Mouse (Mus musculus) gastrocnemius, postnatal 25 days (tissue): ENCODE measurements around the gene Lca5l. TPM values are rescaled to one million over a fixed set of nuclear protein-coding genes. Genes with fewer than 3 reads are reported as not detected.

Experiments used
- DNase-seq: peaks from one replicate; pipeline ENCODE4 v3.0.0; 2022
- long read RNA-seq, 2 experiments: library from polyadenylated mRNA; stranded (forward); transcript quantifications; one replicate each; pipeline ENCODE4 v2.0.0; 2021
- total RNA-seq, 2 experiments: library from RNA; stranded (reverse); gene quantifications; 1 replicate in 1 of 2; 2 replicates in 1 of 2; pipeline ENCODE4 v1.2.3; 2021

Lca5l gene
- total RNA-seq, result under 1 TPM; 0.35 to 0.43 TPM
- long read RNA-seq, experiment 1, partial matches to known transcripts, result 0 of 10 reads
- long read RNA-seq, experiment 1, other reads (novel, unspliced or antisense), result 10 of 10 reads
- long read RNA-seq, experiment 2, partial matches to known transcripts, result 0 of 2 reads
- long read RNA-seq, experiment 2, other reads (novel, unspliced or antisense), result 2 of 2 reads

- DNase-seq, result peak; percentile 99
Observed at GRCm38 (mm10) chr16:96191531-96192506, at the start of gene Lca5l. Gene Lca5l (minus strand): TSS chr16:96192271.

GRCm38 (mm10) chr16:96235366-96235970, 43.4 kb upstream of the Lca5l start, which contains the start of gene B3galt5:
Gene B3galt5 (plus strand): TSS chr16:96235801.
- no peak for DNase-seq

GRCm38 (mm10) chr16:96233996-96234395, 41.9 kb upstream of the Lca5l start:
- DNase-seq, result no peak

- no peak for DNase-seq
Observed at GRCm38 (mm10) chr16:96231974-96232373, 39.9 kb upstream of the Lca5l start.

- no peak for DNase-seq
Observed at GRCm38 (mm10) chr16:96231251-96231650, 39.2 kb upstream of the Lca5l start.

- peak; percentile 51 for DNase-seq
Observed at GRCm38 (mm10) chr16:96230411-96230810, 38.3 kb upstream of the Lca5l start.

- DNase-seq, result peak; percentile 43
Observed at GRCm38 (mm10) chr16:96229044-96229555, 37.0 kb upstream of the Lca5l start.

- DNase-seq, result no peak
Observed at GRCm38 (mm10) chr16:96228438-96228837, 36.4 kb upstream of the Lca5l start.

GRCm38 (mm10) chr16:96222452-96222851, 30.4 kb upstream of the Lca5l start:
- DNase-seq, result no peak

GRCm38 (mm10) chr16:96221959-96222358, 29.9 kb upstream of the Lca5l start:
- DNase-seq, result no peak

GRCm38 (mm10) chr16:96221491-96221890, 29.4 kb upstream of the Lca5l start:
- peak; percentile 86 for DNase-seq

GRCm38 (mm10) chr16:96213027-96213426, 21.0 kb upstream of the Lca5l start:
- no peak for DNase-seq

- no peak for DNase-seq
Observed at GRCm38 (mm10) chr16:96210856-96211255, 18.8 kb upstream of the Lca5l start.

- DNase-seq, result no peak
Observed at GRCm38 (mm10) chr16:96209789-96210188, 17.7 kb upstream of the Lca5l start.

GRCm38 (mm10) chr16:96201485-96202232, 9.6 kb upstream of the Lca5l start:
- peak; percentile 62 for DNase-seq

- no peak for DNase-seq
Observed at GRCm38 (mm10) chr16:96200702-96201028, 8.6 kb upstream of the Lca5l start.

- peak; percentile 89 for DNase-seq
Observed at GRCm38 (mm10) chr16:96199913-96200701, 8.0 kb upstream of the Lca5l start, which contains the start of gene Sh3bgr. Gene Sh3bgr (plus strand): TSS chr16:96200450.

GRCm38 (mm10) chr16:96187619-96188018, 4.5 kb downstream of the Lca5l start:
- DNase-seq, result no peak

- DNase-seq, result no peak
Observed at GRCm38 (mm10) chr16:96179156-96179555, 12.9 kb downstream of the Lca5l start.

- no peak for DNase-seq
Observed at GRCm38 (mm10) chr16:96175399-96175798, 16.7 kb downstream of the Lca5l start.

- no peak for DNase-seq
Observed at GRCm38 (mm10) chr16:96173648-96174047, 18.4 kb downstream of the Lca5l start.
